Mouse (Mus musculus) heart, postnatal 14 days (tissue): Measurements from ENCODE around the gene Nol3. TPM values are rescaled to one million over a fixed set of nuclear protein-coding genes. Genes with fewer than 3 reads are reported as not detected.

Source experiments
- DNase-seq, 2 experiments: peaks; one replicate each; pipeline ENCODE4 v3.0.0; 2021 to 2022
- intact Hi-C: fragments of 180-260 bp; cut with DNase I; formaldehyde crosslinking; loops from one replicate; pipeline ENCODE4 v1.15.1; 2025
- total RNA-seq, 2 experiments: library from RNA; stranded (reverse); gene quantifications; 2 replicates each; pipeline ENCODE4 v1.2.3; 2021

Gene Nol3
- total RNA-seq, 2 experiments from 2014 or later: 17.9 to 19.0 TPM

GRCm38 (mm10) chr8:105260371-105261099 lies 15.4 kb upstream of the Nol3 start:
- intact Hi-C loops: loop anchor here (5.0 kb wide), 1 partner anchor 123 kb away; no protein-coding TSS in a partner anchor
- no peak for DNase-seq

- intact Hi-C loops: loop anchor here (5.0 kb wide), 1 partner anchor 124 kb away; no protein-coding TSS in a partner anchor
- no peak for DNase-seq
Measured at GRCm38 (mm10) chr8:105261326-105261980, 14.5 kb upstream of the Nol3 start.

- intact Hi-C loops: loop anchor here (5.0 kb wide), 1 partner anchor 126 kb away; no protein-coding TSS in a partner anchor
Measured at GRCm38 (mm10) chr8:105263244-105263912, 12.6 kb upstream of the Nol3 start.

GRCm38 (mm10) chr8:105264024-105264982 lies 11.6 kb upstream of the Nol3 start, which contains the start of the genes Tradd and Fbxl8:
Tradd (minus strand) TSS chr8:105264609.
Fbxl8 (plus strand) TSS chr8:105264648.
- intact Hi-C loops: loop anchor here (5.0 kb wide), 1 partner anchor 127 kb away; no protein-coding TSS in a partner anchor
- peak; percentile 83 to 84 for DNase-seq

More at GRCm38 (mm10) chr8:105263244-105263912, 12.6 kb upstream of the Nol3 start:
- no peak for DNase-seq

GRCm38 (mm10) chr8:105265128-105265527 lies 10.8 kb upstream of the Nol3 start:
- no peak for DNase-seq
- intact Hi-C loops: no loop called here

GRCm38 (mm10) chr8:105266775-105267174 lies 9.2 kb upstream of the Nol3 start:
- DNase-seq: no peak
- intact Hi-C loops: no loop called here

GRCm38 (mm10) chr8:105268342-105269074 lies 7.4 kb upstream of the Nol3 start:
- no peak for DNase-seq
- intact Hi-C loops: no loop called here

GRCm38 (mm10) chr8:105269075-105269458 lies 6.9 kb upstream of the Nol3 start:
- intact Hi-C loops: no loop called here
- DNase-seq: no peak

- peak; percentile 77 to 79 for DNase-seq
- intact Hi-C loops: no loop called here
Measured at GRCm38 (mm10) chr8:105269461-105269947, 6.4 kb upstream of the Nol3 start, which contains the start of gene Hsf4. Hsf4 (plus strand) TSS chr8:105269801.

- intact Hi-C loops: no loop called here
- no peak for DNase-seq
Measured at GRCm38 (mm10) chr8:105270101-105270915, 5.6 kb upstream of the Nol3 start.

GRCm38 (mm10) chr8:105270916-105271186 lies 5.1 kb upstream of the Nol3 start:
- no peak for DNase-seq
- intact Hi-C loops: no loop called here

- intact Hi-C loops: no loop called here
Measured at GRCm38 (mm10) chr8:105275387-105275786, 553 bp upstream of the Nol3 start.

GRCm38 (mm10) chr8:105276292-105277120 lies 566 bp downstream of the Nol3 start:
- peak; percentile 66 to 73 for DNase-seq
- intact Hi-C loops: no loop called here

More at GRCm38 (mm10) chr8:105275387-105275786, 553 bp upstream of the Nol3 start:
- no peak for DNase-seq

GRCm38 (mm10) chr8:105278911-105279334 lies 3.0 kb downstream of the Nol3 start:
- intact Hi-C loops: no loop called here
- peak; percentile 80 to 87 for DNase-seq

- DNase-seq: no peak
- intact Hi-C loops: no loop called here
Measured at GRCm38 (mm10) chr8:105280567-105280966, 4.6 kb downstream of the Nol3 start.

- no peak for DNase-seq
- intact Hi-C loops: no loop called here
Measured at GRCm38 (mm10) chr8:105281821-105282220, 5.9 kb downstream of the Nol3 start.

- intact Hi-C loops: no loop called here
- DNase-seq: no peak
Measured at GRCm38 (mm10) chr8:105282239-105282638, 6.3 kb downstream of the Nol3 start.
